Mouse (Mus musculus) midbrain, embryonic 16.5 days (tissue): ENCODE measurements at regions not wholly inside any gene's neighbourhood (a gene's known extent, or its start where the extent isn't known, plus 50 kb on each side); places are given as distances from the start of the nearest gene placed in this dataset.

Experiments
- ATAC-seq: fragments of 200-750 bp; cut with Nextera tagmentation; 2 replicates; pipeline ENCODE4 v1.8.0; 2017; ENCODE audit warnings: moderate TSS enrichment
- H3K27ac ChIP-seq: fragments of 300-500 bp; sonication (generic); 2 replicates; pipeline ENCODE4 v1.5.1; 2014; ENCODE audit warnings: mild to moderate bottlenecking, low read length, mixed read lengths
- H3K27me3 ChIP-seq: fragments of 300-500 bp; sonication (generic); 2 replicates; pipeline ENCODE4 v1.6.1; 2014; ENCODE audit warnings: low read depth, low read length, mixed read lengths; ENCODE audit not compliant: control insufficient read depth, insufficient read depth
- H3K36me3 ChIP-seq: fragments of 300-500 bp; sonication (generic); 2 replicates; pipeline ENCODE4 v1.6.1; 2014; ENCODE audit warnings: mild to moderate bottlenecking, low read length, moderate library complexity, mixed read lengths; ENCODE audit not compliant: control insufficient read depth, insufficient read depth
- H3K4me1 ChIP-seq: fragments of 300-500 bp; sonication (generic); 2 replicates; pipeline ENCODE4 v1.6.1; 2014; ENCODE audit warnings: mild to moderate bottlenecking, low read length, mixed read lengths; ENCODE audit not compliant: control insufficient read depth, insufficient read depth
- H3K4me2 ChIP-seq: fragments of 300-500 bp; sonication (generic); 2 replicates; pipeline ENCODE4 v1.6.1; 2014; ENCODE audit warnings: mild to moderate bottlenecking, low read length, mixed read lengths
- H3K4me3 ChIP-seq: fragments of 300-500 bp; sonication (generic); 2 replicates; pipeline ENCODE4 v1.5.1; 2014; ENCODE audit warnings: low read depth, mild to moderate bottlenecking, low read length, moderate library complexity, mixed read lengths
- H3K9ac ChIP-seq: fragments of 300-500 bp; sonication (generic); 2 replicates; pipeline ENCODE4 v1.6.1; 2014; ENCODE audit warnings: low read depth, low read length, mixed read lengths
- H3K9me3 ChIP-seq: fragments of 300-500 bp; sonication (generic); replicated peaks from 2 replicates; pipeline ENCODE4 v1.6.1; 2014; ENCODE audit warnings: mild to moderate bottlenecking, low read length, mixed read lengths; ENCODE audit not compliant: control insufficient read depth, poor library complexity, severe bottlenecking
- WGBS: fragments of 180-500 bp; shearing (Covaris S2); extraction: QIAGEN DNeasy Blood & Tissue Kit; methylation state at CpG from one replicate; pipeline ENCODE4 v1.1.7; 2014; 5-methylcytosine and 5-hydroxymethylcytosine counted together

DNA sequence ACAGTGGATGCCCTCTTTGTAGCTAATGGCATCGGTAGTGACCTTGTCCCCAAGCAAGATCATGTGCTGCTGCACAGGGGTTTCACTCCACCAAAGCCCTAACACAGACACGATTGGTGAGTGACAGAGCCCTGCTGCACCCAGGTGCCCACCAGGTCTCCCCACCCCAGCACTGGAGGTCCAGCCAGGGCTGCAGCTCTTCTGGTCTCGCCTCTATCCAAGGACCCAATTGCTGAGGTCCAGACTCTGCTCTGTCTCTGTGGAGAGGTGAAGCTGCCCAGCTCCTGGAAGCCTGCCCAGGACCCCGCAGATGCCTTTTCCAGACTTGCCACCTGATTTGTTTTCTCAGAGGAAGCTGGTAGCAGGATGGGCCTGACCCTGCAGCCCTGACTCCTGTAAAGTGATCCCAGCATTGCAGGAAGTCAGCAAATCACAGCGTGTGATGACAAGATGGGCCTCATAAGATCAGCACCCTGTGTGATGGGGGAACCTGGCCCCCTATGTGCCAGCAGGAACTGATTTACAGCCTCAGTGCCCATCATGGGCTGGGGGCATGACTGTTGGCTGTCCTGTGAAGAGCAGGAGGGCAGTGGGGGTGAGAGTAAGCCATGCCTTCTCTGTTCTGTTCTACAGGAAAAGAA lies 116.5 kb upstream of the Gm3448 start:
- H3K9ac ChIP-seq: no peak overlapping the region
- no peak overlapping the region for H3K4me3 ChIP-seq
- H3K4me1 ChIP-seq: no peaks in the 10 kb centered on the region
- H3K36me3 ChIP-seq: no peaks in the 10 kb centered on the region
- H3K27ac ChIP-seq: no peak overlapping the region
- ATAC-seq: no peak
- no peak overlapping the region for H3K4me2 ChIP-seq
- no peaks in the 10 kb centered on the region for H3K9me3 ChIP-seq
- no peaks in the 10 kb centered on the region for H3K27me3 ChIP-seq
- WGBS: 86% methylated on average over 5 of the region's 5 CpGs

DNA sequence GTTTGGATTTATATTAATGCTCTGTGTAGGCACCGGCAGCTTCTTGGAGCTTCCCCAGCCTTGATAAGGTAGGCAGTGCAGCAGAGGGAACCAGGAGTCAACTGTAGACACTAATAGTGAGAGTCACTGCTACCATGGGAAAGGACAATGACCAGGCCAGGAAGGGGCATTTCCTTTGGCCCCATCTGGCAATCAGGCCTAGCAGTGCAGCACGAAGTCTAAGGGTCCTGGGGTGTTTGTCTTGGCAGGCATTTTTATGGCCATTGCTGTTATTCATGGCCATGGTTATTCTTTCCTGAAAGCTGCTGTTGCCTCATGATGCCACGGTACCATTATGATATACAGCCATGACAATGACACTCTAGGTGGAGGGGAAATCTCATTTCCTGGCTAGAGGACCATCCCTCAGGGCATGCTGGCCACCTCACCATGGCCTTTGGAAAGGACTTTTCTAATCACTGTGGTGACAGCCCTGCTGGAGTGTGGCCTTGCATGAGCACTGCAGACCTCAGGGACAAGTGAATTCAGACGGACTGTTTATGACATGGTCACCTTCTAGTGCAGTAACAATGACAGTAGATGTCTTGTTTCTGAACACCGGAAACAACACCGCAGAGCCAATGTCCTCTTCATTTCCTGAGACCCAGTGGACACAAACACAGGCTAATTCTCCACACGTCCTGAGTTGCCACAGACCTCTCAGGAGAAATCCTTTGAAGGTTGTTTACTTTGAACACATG lies 111.8 kb upstream of the Gm3448 start:
- no peaks in the 10 kb centered on the region for H3K27me3 ChIP-seq
- WGBS: 86% methylated on average over 7 of the region's 7 CpGs
- H3K9ac ChIP-seq: no peak overlapping the region
- no peak overlapping the region for H3K4me3 ChIP-seq
- H3K36me3 ChIP-seq: no peaks in the 10 kb centered on the region
- H3K27ac ChIP-seq: no peak overlapping the region
- no peaks in the 10 kb centered on the region for H3K9me3 ChIP-seq
- no peak for ATAC-seq
- H3K4me1 ChIP-seq: no peaks in the 10 kb centered on the region
- H3K4me2 ChIP-seq: no peak overlapping the region

DNA sequence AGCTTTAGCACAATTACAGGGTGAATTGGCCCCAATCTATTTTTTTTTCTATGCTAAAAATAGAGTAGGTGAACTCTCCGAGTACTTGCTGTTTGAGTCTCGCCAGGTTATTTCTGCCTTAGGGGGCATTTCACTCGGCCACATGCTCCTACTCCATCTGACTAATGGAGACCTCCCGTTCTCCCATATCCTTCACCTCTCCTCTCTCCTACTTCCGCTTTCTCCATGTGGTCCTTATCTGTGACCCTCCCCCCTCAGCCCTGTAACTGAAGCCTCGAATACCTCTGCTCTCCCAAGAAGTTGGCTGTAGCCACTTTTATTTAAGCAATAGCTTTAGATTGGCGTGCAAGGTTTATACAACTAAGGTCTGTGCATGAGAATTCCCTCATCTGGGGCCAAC lies 111.1 kb upstream of the Gm3448 start:
- Histone ChIP-seq H3K4me3 (no peak overlapping the region), H3K4me2 (no peak overlapping the region), H3K27me3 (no peaks in the 10 kb centered on the region), H3K4me1 (no peaks in the 10 kb centered on the region), H3K9ac (no peak overlapping the region), H3K36me3 (no peaks in the 10 kb centered on the region), H3K9me3 (no peaks in the 10 kb centered on the region), H3K27ac (no peak overlapping the region)
- WGBS: 83% methylated on average over 7 of the region's 7 CpGs
- ATAC-seq: no peak

DNA sequence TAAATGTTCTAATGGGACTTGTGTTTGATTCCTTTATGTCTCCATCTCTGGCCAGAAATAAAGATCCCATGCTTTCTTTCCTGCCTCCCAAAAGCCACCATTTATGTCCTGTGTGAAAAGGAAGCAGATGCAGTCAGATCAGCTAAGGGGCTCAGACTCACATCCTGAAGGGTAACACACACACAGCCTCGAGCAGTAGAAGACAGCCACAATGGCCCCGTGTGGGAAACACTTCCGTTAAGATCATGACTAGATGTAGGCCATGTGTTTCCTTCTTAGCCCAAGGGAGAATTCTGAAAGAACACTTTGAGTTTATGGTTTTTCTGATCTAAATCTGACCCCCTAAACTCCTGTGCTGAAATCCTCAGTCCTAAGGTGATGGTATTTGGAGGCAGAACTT lies 110.4 kb upstream of the Gm3448 start:
- H3K36me3 ChIP-seq: no peaks in the 10 kb centered on the region
- H3K9me3 ChIP-seq: no peaks in the 10 kb centered on the region
- H3K27me3 ChIP-seq: no peaks in the 10 kb centered on the region
- H3K4me1 ChIP-seq: no peaks in the 10 kb centered on the region
- H3K9ac ChIP-seq: no peak overlapping the region
- H3K27ac ChIP-seq: no peak overlapping the region
- no peak for ATAC-seq
- WGBS: 74% methylated on average over 3 of the region's 3 CpGs
- H3K4me2 ChIP-seq: no peak overlapping the region
- H3K4me3 ChIP-seq: no peak overlapping the region

DNA sequence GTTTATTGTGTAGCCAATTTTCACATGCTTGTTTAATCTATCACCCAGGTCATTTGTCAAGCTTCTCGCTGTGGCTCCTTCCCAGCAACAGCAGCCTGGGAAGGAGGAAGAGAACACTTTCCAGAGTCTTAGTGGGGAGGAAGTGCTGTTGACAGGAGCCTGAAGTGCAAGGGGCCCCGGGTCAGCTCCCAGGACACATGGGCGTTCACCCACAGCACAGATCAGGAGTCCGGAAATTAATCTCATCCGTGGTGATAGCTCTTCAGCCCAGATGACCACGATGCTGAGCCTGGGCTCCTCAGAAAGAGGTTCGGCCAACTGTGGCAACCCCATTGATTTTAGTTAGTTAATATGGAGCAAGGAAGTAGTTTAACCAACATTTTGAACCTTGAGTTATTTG lies 105.3 kb upstream of the Gm3448 start:
- ATAC-seq: no peak
- Histone ChIP-seq H3K4me2 (no peak overlapping the region), H3K4me3 (no peak overlapping the region), H3K27ac (no peak overlapping the region), H3K27me3 (no peaks in the 10 kb centered on the region), H3K9ac (no peak overlapping the region), H3K36me3 (no peaks in the 10 kb centered on the region), H3K9me3 (no peaks in the 10 kb centered on the region), H3K4me1 (no peaks in the 10 kb centered on the region)
- WGBS: 74% methylated on average over 7 of the region's 7 CpGs

DNA sequence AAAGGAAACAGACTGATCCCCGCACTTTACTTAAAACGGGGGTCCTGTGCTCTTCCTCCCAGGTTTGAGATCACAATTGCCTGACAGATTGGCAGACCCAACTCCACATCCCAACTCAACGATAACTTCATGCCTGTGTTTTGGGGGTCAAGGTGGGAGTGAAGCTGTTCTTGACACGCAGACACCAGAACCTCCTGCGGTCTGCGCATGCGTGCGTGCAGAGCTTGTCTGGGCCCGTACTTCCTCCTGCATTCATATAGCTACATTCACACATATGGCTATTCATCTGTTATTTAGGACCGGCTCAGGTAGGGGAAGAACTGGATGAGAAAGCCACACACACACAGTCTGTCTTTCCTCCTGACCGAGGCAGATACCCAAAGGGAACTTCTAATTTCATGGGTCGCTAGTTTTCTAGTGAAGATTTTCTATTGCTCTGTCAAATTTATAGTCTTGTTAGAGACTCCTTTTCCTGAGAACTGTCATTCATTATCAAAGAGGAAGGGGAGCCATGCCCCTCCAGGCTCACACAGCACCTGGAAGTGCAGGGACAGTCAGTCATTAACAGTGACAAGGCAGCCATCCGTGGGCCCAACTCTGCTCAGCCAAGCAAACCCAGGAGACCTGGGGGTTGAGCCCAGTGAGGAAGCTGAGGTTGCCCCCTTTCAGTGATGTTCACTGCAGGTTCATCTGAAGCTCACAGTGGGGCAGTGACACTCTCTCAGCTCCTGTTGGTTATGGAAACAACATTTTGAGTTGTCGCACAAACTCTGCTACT lies 104.0 kb upstream of the Gm3448 start:
- Histone ChIP-seq H3K9ac (no peak overlapping the region), H3K27ac (no peak overlapping the region), H3K27me3 (no peaks in the 10 kb centered on the region), H3K36me3 (no peaks in the 10 kb centered on the region), H3K4me3 (no peak overlapping the region), H3K9me3 (no peaks in the 10 kb centered on the region), H3K4me2 (no peak overlapping the region), H3K4me1 (no peaks in the 10 kb centered on the region)
- 82% methylated on average over 14 of the region's 14 CpGs for WGBS
- no peak for ATAC-seq

DNA sequence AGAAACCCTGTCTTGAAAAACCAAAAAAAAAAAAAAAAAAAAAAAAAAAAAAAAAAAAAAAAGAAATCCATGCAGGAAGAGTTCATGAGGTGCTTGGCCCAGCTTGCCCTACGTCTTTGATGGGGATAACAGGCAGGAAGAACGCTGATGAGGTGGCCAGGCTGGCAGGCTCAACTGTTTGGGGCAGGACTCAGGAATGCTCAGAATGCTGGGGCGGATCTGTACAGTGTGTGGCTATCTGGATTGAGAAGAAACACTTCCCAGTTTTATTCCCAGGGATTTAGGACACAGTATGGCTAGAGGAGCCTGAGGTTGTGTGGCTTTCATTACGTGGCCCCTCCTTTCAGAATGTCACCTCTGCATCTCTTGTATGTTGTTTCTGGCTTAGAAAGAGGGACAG lies 99.1 kb upstream of the Gm3448 start:
- WGBS: 84% methylated on average over 4 of the region's 4 CpGs
- Histone ChIP-seq H3K9me3 (no peaks in the 10 kb centered on the region), H3K4me3 (no peak overlapping the region), H3K9ac (no peak overlapping the region), H3K4me2 (no peak overlapping the region), H3K27ac (no peak overlapping the region), H3K36me3 (no peaks in the 10 kb centered on the region), H3K4me1 (no peaks in the 10 kb centered on the region), H3K27me3 (no peaks in the 10 kb centered on the region)
- ATAC-seq: no peak
